Mouse (Mus musculus) limb, embryonic 10.5 days (tissue): ENCODE measurements around the gene Rere. TPM values are rescaled to one million over a fixed set of nuclear protein-coding genes. Genes with fewer than 3 reads are reported as not detected.

ENCODE experiments used
- DNase-seq: peaks from one replicate; pipeline ENCODE4 v3.0.0-alpha.2; 2017; ENCODE audit warnings: low spot score
- H3K27ac ChIP-seq: fragments of 300-500 bp; sonication (generic); 2 replicates; pipeline ENCODE4 v1.5.1; 2016; ENCODE audit warnings: mild to moderate bottlenecking
- H3K27me3 ChIP-seq: fragments of 300-500 bp; sonication (generic); 2 replicates; pipeline ENCODE4 v1.6.1; 2016; ENCODE audit warnings: low read depth, mild to moderate bottlenecking; ENCODE audit not compliant: poor library complexity, severe bottlenecking
- H3K36me3 ChIP-seq: fragments of 300-500 bp; sonication (generic); 2 replicates; pipeline ENCODE4 v1.6.1; 2016; ENCODE audit warnings: mild to moderate bottlenecking, moderate library complexity
- H3K4me1 ChIP-seq: fragments of 300-500 bp; sonication (generic); 2 replicates; pipeline ENCODE4 v1.6.1; 2016
- H3K4me3 ChIP-seq: fragments of 300-500 bp; sonication (generic); 2 replicates; pipeline ENCODE4 v1.5.1; 2016; ENCODE audit warnings: mild to moderate bottlenecking, moderate library complexity
- H3K9me3 ChIP-seq: fragments of 300-500 bp; sonication (generic); replicated peaks from 2 replicates; pipeline ENCODE4 v1.6.1; 2016; ENCODE audit warnings: mild to moderate bottlenecking
- WGBS: fragments of 180-500 bp; shearing (Covaris S2); methylation state at CpG from one replicate; pipeline ENCODE4 v1.1.7; 2016; 5-methylcytosine and 5-hydroxymethylcytosine counted together
- polyA plus RNA-seq: library from polyadenylated mRNA; unstranded; fragments of >200 nt; fragmentation: Nextera tagmentation; extraction: Ambion mirVana; gene quantifications from 2 replicates; pipeline ENCODE4 v1.2.1, GENCODE M21; 2016

Gene Rere
- polyA plus RNA-seq, 1 experiment from 2014 or later: 40.3 TPM

GRCm38 (mm10) chr4:150447517-150447916 lies 166.1 kb downstream of the Rere start:
- H3K9me3 ChIP-seq: no peaks in the 10 kb centered on the region
- no peak overlapping the region for H3K4me3 ChIP-seq
- H3K4me1 ChIP-seq: peaks cover 10% of the 10 kb centered on the region; the same call in 1 of the 2 replicates
- DNase-seq: no peak
- WGBS: 86% methylated on average over 3 of the region's 3 CpGs
- H3K36me3 ChIP-seq: peaks cover 8% of the 10 kb centered on the region; the same call in 1 of the 2 replicates
- no peak overlapping the region for H3K27ac ChIP-seq
- no peaks in the 10 kb centered on the region for H3K27me3 ChIP-seq

- no peak overlapping the region for H3K27ac ChIP-seq
- DNase-seq: no peak
- no peaks in the 10 kb centered on the region for H3K27me3 ChIP-seq
- WGBS: 96% methylated on average over 1 of the region's 1 CpGs
- H3K36me3 ChIP-seq: peaks cover 4% of the 10 kb centered on the region; the same call in 1 of the 2 replicates
- no peaks in the 10 kb centered on the region for H3K9me3 ChIP-seq
- peaks cover 10% of the 10 kb centered on the region; the same call in 1 of the 2 replicates for H3K4me1 ChIP-seq
- no peak overlapping the region for H3K4me3 ChIP-seq
Measured at GRCm38 (mm10) chr4:150448433-150448832, 167.0 kb downstream of the Rere start.

GRCm38 (mm10) chr4:150450081-150450691 lies 168.7 kb downstream of the Rere start:
- Histone ChIP-seq H3K27ac (no peak overlapping the region), H3K27me3 (no peaks in the 10 kb centered on the region), H3K4me3 (no peak overlapping the region), H3K36me3 (peaks cover under 1% of the 10 kb centered on the region; the same call in 1 of the 2 replicates), H3K9me3 (no peaks in the 10 kb centered on the region), H3K4me1 (peaks cover 19% of the 10 kb centered on the region; the same call in 1 of the 2 replicates)
- WGBS: 89% methylated on average over 6 of the region's 6 CpGs
- DNase-seq: no peak

- DNase-seq: no peak
- Histone ChIP-seq H3K4me3 (no peak overlapping the region), H3K4me1 (peaks cover 25% of the 10 kb centered on the region), H3K9me3 (no peaks in the 10 kb centered on the region), H3K27me3 (no peaks in the 10 kb centered on the region), H3K36me3 (no peaks in the 10 kb centered on the region), H3K27ac (no peak overlapping the region)
- WGBS: 84% methylated on average over 11 of the region's 11 CpGs
Measured at GRCm38 (mm10) chr4:150452155-150452847, 170.9 kb downstream of the Rere start.

- no peak overlapping the region for H3K27ac ChIP-seq
- no peak for DNase-seq
Measured at GRCm38 (mm10) chr4:150454571-150455306, 173.3 kb downstream of the Rere start.

GRCm38 (mm10) chr4:150455750-150456149 lies 174.3 kb downstream of the Rere start:
- 78% methylated on average over 1 of the region's 1 CpGs for WGBS
- Histone ChIP-seq H3K36me3 (0 out of 2 replicates have a peak, but pooled peaks cover 5% of the 10 kb centered on the region), H3K27me3 (no peaks in the 10 kb centered on the region), H3K4me1 (peaks cover 37% of the 10 kb centered on the region), H3K9me3 (no peaks in the 10 kb centered on the region), H3K4me3 (no peak overlapping the region), H3K27ac (no peak overlapping the region)
- no peak for DNase-seq

More at GRCm38 (mm10) chr4:150454571-150455306, 173.3 kb downstream of the Rere start:
- Histone ChIP-seq H3K36me3 (0 out of 2 replicates have a peak, but pooled peaks cover 2% of the 10 kb centered on the region), H3K27me3 (no peaks in the 10 kb centered on the region), H3K4me3 (no peak overlapping the region), H3K4me1 (peaks cover 32% of the 10 kb centered on the region), H3K9me3 (no peaks in the 10 kb centered on the region)
- 77% methylated on average over 12 of the region's 12 CpGs for WGBS

GRCm38 (mm10) chr4:150456452-150456851 lies 175.0 kb downstream of the Rere start:
- H3K9me3 ChIP-seq: no peaks in the 10 kb centered on the region
- H3K27me3 ChIP-seq: no peaks in the 10 kb centered on the region
- DNase-seq: no peak
- peaks cover 43% of the 10 kb centered on the region for H3K4me1 ChIP-seq
- WGBS: 87% methylated on average over 7 of the region's 7 CpGs
- no peak overlapping the region for H3K27ac ChIP-seq
- H3K4me3 ChIP-seq: no peak overlapping the region
- 0 out of 2 replicates have a peak, but pooled peaks cover 5% of the 10 kb centered on the region for H3K36me3 ChIP-seq

- H3K36me3 ChIP-seq: 0 out of 2 replicates have a peak, but pooled peaks cover 5% of the 10 kb centered on the region
- H3K4me3 ChIP-seq: no peak overlapping the region
- H3K27ac ChIP-seq: no peak overlapping the region
- 70% methylated on average over 2 of the region's 2 CpGs for WGBS
- no peaks in the 10 kb centered on the region for H3K27me3 ChIP-seq
- no peak for DNase-seq
- no peaks in the 10 kb centered on the region for H3K9me3 ChIP-seq
- peaks cover 45% of the 10 kb centered on the region for H3K4me1 ChIP-seq
Measured at GRCm38 (mm10) chr4:150456886-150457285, 175.4 kb downstream of the Rere start.

GRCm38 (mm10) chr4:150457353-150457752 lies 175.9 kb downstream of the Rere start:
- 77% methylated on average over 4 of the region's 4 CpGs for WGBS
- no peak overlapping the region for H3K27ac ChIP-seq
- H3K9me3 ChIP-seq: no peaks in the 10 kb centered on the region
- H3K4me1 ChIP-seq: peaks cover 44% of the 10 kb centered on the region
- H3K4me3 ChIP-seq: no peak overlapping the region
- H3K36me3 ChIP-seq: 0 out of 2 replicates have a peak, but pooled peaks cover 5% of the 10 kb centered on the region
- DNase-seq: no peak
- H3K27me3 ChIP-seq: no peaks in the 10 kb centered on the region

GRCm38 (mm10) chr4:150457771-150458170 lies 176.3 kb downstream of the Rere start:
- no peaks in the 10 kb centered on the region for H3K9me3 ChIP-seq
- no peaks in the 10 kb centered on the region for H3K27me3 ChIP-seq
- no peak overlapping the region for H3K27ac ChIP-seq
- H3K4me3 ChIP-seq: no peak overlapping the region
- WGBS: 80% methylated on average over 7 of the region's 7 CpGs
- 0 out of 2 replicates have a peak, but pooled peaks cover 5% of the 10 kb centered on the region for H3K36me3 ChIP-seq
- H3K4me1 ChIP-seq: peaks cover 42% of the 10 kb centered on the region
- no peak for DNase-seq

- H3K27ac ChIP-seq: no peak overlapping the region
- DNase-seq: no peak
- no peaks in the 10 kb centered on the region for H3K9me3 ChIP-seq
- H3K27me3 ChIP-seq: no peaks in the 10 kb centered on the region
- no peak overlapping the region for H3K4me3 ChIP-seq
- peaks cover 42% of the 10 kb centered on the region for H3K4me1 ChIP-seq
- 0 out of 2 replicates have a peak, but pooled peaks cover 5% of the 10 kb centered on the region for H3K36me3 ChIP-seq
- WGBS: 87% methylated on average over 6 of the region's 6 CpGs
Measured at GRCm38 (mm10) chr4:150459022-150459794, 177.8 kb downstream of the Rere start.

- H3K27ac ChIP-seq: no peak overlapping the region
- 0 out of 2 replicates have a peak, but pooled peaks cover 5% of the 10 kb centered on the region for H3K36me3 ChIP-seq
- DNase-seq: no peak
- 92% methylated on average over 5 of the region's 5 CpGs for WGBS
- no peaks in the 10 kb centered on the region for H3K9me3 ChIP-seq
- peaks cover 39% of the 10 kb centered on the region for H3K4me1 ChIP-seq
- H3K27me3 ChIP-seq: no peaks in the 10 kb centered on the region
- no peak overlapping the region for H3K4me3 ChIP-seq
Measured at GRCm38 (mm10) chr4:150460451-150460850, 179.0 kb downstream of the Rere start.
